In the genomic region with DNA sequence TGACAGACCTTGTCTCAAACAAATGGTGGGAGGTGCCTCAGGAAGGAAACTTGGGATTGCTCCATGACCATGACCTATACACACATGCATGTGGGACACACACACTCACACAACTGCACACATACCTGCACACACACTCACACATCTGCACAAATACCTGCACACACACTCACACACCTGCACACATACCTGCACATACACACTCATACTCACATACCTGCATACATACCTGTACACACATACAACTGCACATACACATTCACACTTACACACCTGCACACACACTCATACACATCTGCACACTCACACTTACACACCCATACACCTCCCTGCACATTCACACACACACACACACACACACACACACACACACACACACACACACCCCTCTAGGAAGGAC, we compare ENCODE assay signal across 16 mouse cellular contexts. TPM values are rescaled to one million over a fixed set of nuclear protein-coding genes. Genes with fewer than 3 reads are reported as not detected.
"Had no signal": no experiment of that assay in that cellular context is flagged by ENCODE, and none has a peak within 500 bp of the region (broad histone marks: within the 10 kb centered on the region; RNA-seq: fewer than 3 reads in every experiment).

No protein-coding gene starts in this region.

- H3K36me3 ChIP-seq: limb, embryonic 12.5 days; limb, embryonic 15.5 days had no signal

- H3K4me2 ChIP-seq: limb, embryonic 12.5 days; limb, embryonic 15.5 days; liver, embryonic 11.5 days; lung, embryonic 14.5 days had no signal

- H3K9me3 ChIP-seq: limb, embryonic 12.5 days; limb, embryonic 15.5 days had no signal

- H3K27ac ChIP-seq: limb, embryonic 12.5 days; limb, embryonic 15.5 days; liver, embryonic 14.5 days; macrophage had no signal

- H3K27me3 ChIP-seq: limb, embryonic 12.5 days; limb, embryonic 15.5 days had no signal

- H3K9ac ChIP-seq: limb, embryonic 12.5 days; limb, embryonic 15.5 days; liver, embryonic 14.5 days; liver, postnatal 0 days; lung, embryonic 14.5 days had no signal

- H3K4me1 ChIP-seq: limb, embryonic 12.5 days; limb, embryonic 15.5 days had no signal

- DNase-seq: kidney, adult 2 months; kidney, postnatal 14 days; kidney, postnatal 4 days; left cerebral cortex, postnatal 4 days; liver, postnatal 0 days; lung, embryonic 14.5 days; thymus, adult 18-20 months; thymus, postnatal 36 days had no signal

- ATAC-seq: intestine, postnatal 0 days; liver, postnatal 0 days; lung, postnatal 0 days had no signal

- H3K4me3 ChIP-seq: limb, embryonic 12.5 days; limb, embryonic 15.5 days; myocyte had no signal

RNA-seq across cellular contexts. Expression of gene Cdh6, which starts 20.6 kb away (rescaled TPM):
- polyA plus RNA-seq: macrophage had no signal
